Mouse (Mus musculus) left cerebral cortex, adult 11 months (tissue): ENCODE data around the gene Pdia5.

Source experiments
- DNase-seq: peaks from one replicate; pipeline ENCODE4 v3.0.0; 2022; ENCODE audit warnings: low spot score

The Pdia5 gene

DNA sequence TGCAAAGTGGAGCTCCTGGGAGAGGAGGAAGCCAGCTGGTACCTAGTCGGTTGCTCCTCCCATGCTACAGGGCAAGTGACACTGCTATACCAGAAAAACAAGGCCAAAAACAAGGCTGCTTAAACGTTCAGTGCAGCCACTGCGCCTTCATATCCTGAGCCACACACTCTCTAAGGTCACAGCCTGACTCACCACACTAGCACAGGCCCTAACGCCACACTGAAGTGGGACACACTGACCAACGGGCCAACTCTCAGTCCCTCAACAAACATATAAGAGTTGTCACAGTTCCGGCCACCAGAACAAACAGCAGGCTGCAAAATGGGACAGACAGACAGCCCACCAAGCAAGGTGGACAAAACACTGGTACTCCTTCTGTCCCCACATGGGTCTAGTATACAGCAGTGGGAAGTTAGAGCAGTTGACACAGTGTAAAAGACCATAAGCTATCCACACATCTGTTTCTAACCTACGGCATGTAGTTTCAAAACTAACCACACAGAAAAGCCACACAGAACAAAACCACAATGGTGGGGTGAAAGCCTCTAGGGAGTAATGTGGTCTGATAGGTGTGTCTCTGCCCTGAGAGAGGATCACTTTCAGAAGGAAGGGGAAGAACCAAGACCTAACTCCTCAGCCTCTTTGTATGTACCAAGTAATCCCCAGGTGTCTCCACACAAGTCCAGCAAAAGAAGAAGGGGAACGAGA, 6.0 kb downstream of the Pdia5 start:
- no peak for DNase-seq

DNA sequence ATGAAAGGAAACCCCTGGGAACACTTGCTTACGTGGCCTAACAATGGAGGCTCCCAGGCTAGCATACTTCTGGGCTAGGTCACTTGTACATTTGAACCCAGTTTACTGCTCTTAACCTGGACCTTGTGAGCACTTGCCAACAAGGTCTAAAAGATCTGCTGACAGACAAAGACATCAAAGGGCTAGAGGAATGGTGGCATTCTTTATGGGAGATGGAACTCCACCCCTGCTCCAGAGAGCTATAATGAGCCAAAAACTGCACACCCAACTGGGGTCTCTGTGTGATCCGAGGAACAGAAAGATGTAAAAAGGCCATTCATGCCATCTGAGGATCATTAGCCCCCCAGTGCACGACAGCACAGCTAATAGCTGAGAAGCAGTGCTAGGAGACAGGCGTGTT, 6.6 kb downstream of the Pdia5 start:
- DNase-seq: no peak

DNA sequence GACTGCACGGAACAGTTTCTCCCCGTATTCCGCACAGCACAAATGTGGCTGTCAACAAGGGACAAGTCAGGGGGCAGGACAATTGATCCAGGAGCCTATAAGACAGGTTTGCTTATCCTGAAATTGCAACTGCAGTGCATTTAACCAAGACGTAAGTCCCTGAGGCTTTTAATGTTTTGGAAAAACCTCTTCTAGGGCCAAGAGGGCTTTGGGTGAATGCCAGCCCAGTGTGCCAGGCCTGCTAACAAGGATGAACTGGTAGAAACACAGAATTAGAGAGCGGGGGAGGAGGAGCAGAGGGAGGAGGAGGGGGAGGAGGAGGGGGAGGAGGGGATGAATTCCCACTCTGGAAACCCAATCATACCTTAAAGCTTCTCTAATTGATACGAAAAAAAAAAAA, 11.4 kb downstream of the Pdia5 start:
- no peak for DNase-seq

DNA sequence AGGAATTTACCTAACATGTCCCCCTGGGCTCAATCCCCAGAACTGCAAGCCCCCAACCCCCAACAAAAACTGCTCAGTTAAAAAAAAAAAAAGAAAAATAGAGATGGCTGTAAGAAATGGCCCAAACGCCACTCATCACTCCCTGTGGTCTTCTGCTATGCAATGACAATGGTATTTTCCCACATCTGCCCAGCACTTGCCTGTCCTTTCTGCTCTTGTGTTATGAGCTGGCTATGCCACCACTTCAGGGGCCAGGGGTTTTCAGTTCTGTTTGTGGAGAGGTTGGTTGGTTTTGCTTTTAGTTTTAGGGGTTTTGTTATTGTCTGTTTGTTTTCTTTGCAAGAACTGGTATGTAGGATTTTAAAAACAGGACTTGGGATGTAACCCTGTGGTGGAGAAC, 13.4 kb downstream of the Pdia5 start:
- DNase-seq: no peak

DNA sequence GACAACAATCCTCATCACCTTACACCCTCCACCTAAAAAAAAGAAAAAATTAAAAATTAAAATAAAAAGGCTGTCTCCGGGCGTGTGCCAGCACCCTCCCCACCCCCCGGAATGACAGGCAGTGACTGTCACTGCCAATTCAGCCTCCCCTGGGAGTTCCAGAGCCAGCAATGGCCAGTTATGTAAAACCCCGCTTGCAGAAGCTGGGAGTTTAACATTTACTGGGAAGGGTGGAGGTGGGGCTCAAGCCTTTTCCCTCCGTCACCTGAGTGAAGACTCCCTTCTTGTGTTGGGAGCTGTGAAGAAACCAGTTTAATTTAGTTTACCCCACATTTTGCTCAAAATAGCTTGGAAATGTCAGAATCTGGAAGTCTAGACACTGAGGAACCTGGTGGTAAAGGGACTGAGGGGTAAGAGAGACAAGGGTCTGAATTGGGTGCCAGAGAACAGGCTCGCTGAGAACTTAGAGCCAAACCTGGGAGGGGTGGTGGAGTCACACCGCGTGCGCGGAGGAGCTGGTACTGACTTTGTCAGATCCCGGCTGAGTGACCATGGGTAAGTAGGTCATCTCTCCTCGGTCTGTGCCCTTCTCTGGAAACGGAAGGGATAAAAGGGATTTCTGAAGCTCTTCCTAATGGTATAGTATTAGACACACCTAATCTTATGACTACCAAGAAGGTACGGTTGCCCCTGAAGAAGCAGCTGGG, 18.0 kb downstream of the Pdia5 start:
- no peak for DNase-seq

DNA sequence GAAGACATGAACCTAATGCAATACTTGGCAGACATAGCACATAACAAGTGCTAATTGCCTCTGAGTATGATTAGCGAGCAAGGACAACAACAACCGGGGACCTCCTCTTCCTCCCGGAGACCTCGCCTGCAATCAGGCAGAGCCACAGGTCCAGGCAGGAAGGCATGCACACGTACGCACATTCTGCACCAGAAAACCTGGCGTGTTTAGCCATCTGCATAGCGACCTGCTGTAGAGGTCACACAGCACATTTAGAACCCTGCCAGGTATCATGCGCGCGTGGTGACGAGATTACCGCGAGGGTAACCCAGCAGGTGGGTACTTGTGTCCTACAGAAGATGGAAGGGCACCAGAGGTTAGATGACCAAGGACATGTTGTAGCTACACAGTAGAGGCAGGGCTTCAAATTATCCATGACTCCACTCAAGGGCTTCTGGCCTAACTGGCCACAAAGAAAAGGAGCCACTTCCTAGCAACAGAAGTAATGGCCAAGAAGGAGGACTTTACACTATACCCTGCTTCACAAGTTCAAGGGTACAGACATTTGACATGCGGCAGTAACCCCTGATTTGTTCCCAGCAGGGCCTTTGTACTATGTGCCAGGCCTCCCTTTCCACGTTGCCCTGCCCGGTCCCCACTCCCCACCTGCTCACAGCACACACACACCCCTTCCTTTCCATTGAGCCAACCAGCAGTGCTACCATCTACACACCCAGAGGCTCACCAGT, 18.7 kb downstream of the Pdia5 start:
- no peak for DNase-seq

DNA sequence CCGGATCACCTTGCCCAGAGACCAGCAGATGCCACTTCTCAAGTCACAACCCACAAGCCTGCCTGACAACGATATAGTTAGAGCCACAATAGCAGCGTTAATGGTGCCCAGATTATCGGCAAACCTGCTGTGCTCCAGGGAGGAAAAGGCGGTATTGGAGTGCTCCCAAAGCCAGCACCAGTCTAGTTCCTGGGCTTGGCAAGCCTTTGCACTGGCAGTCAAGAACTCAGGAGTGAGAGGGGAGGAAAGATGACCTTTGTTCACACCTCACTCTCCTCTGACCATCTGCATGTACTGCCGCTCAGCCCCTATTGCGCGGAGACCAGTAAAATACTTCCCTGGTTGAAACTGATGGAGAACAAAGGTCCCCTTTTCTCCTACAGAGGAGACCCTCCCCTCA, 19.7 kb downstream of the Pdia5 start:
- no peak for DNase-seq

DNA sequence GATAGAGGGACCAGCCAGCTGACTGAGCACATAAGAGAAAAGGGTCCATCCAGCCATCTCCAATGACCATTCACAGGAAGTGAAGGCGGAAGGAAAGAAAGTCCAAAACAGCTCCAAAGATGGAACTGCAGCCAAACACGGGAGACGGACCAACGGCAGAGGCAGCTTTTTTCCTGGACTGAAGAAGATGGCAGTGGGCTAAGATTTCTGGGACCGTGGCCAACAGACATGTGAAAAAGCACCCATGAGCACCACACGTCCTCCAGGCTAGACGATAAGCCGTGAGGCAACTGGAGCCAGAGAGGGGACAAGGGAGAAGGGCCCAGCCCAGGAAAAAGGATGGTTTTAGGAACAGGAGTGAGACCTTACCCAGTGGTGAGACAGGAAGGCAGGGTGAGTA, 20.6 kb downstream of the Pdia5 start:
- no peak for DNase-seq

DNA sequence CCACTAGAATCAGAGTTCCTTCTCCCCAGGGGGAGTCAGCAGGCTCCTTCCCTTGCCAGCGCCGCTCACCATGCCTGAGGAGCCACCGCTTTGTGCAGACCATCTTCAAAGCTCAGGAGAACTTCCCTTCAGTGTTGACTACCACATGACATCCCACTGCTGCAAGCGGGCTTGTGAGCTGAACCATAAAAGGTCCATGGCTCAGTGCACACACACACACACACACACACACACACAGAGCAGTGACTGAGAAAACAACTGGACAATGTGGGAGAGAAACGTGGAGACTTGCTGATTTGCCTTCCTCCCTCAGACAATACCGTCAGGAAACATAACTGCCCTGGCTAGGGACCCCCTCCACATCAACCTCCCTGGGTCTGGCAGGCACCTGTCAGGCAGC, 21.7 kb downstream of the Pdia5 start:
- DNase-seq: no peak

DNA sequence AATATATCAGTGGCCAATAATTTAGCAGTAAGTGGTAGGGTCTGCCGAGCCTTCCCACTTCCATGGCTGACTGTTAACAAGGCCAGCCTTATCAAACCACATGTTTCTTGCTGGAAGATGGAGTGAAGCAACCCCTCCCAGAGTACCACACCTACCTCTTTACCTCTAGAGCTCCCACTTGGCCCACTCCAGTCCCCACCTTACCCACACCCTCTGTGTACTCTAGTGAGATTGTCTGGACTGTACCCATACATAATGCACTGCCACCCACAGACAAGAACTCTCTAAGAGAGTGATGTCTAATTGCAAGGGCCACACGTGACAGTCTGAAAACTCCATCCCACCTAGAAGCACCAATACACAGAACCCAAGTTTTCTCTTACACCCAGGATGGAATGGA, 23.6 kb downstream of the Pdia5 start:
- DNase-seq: no peak

DNA sequence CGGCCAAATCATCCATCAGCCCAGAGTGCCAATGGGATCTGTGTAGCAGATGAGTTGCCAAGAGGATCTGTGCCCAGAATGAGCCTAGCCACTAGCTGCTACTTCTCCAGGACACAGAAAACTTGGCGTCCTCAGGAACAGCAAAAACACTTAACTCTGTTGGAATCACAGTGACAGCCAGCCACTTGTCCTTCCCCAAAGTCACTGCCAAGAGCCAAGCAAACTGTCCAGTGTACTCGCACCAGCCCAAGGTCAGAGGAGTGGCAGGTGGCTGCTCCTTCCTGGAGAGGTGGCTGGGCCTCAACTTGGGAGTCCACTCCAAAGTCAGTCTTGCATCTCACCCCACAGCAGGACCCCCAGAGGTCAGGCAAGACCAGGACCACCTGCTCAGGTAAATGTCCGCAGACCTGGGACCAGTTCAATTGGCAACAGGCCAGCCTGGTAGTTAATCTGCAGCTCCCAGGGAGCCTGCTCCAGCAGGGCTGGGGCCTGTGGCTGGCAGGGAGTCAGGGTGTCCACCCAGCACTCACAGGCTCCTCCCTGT, 24.8 kb downstream of the Pdia5 start:
- no peak for DNase-seq

DNA sequence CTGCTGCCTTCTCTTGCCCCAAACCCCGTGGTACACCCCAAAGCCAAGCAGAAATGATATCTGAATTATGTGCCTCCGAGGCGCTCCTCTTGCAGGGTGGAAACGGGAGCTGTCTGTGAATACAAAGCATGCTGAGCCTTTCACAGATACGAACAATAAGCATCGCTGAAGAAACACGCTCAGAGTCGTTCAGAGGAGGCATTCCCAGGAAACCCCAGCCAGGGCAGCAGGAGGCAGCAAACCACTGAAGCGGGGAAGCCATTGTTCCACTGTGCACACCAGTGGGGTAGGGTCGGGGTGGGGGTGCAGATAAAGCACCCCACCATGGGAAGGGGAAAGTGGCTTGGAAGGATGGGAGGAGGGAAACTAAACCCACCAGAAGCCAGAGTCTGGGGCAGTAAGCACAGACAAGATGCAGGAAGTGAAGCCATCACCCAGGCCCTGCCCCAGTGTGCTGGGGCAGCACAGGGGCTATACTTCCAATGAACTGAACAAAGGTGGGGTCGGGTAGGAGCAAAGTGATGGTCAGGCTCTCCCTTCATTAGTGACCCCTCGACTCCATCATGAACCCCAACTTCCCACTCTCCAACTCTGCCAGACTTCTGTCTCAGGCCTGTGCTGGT, 25.9 kb downstream of the Pdia5 start:
- DNase-seq: no peak

DNA sequence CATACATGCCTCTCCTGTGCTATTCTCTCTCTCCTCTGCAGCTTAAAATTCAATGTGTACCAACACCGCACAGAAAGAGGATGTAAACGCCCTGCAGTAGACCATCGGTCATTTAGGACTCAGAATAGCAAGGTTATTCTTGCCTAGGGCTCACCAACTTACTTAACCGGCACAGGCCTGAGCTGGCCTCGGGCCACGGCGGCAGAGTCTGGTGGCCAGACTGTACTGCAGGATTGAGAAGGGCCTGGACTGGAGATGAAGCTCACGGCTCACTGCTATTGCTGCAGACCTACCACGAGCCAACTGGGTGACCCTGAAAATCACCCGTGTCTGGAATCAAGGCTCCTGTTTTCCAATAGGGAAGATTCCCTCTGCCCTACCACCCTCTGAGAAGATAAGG, 27.0 kb downstream of the Pdia5 start:
- DNase-seq: no peak

DNA sequence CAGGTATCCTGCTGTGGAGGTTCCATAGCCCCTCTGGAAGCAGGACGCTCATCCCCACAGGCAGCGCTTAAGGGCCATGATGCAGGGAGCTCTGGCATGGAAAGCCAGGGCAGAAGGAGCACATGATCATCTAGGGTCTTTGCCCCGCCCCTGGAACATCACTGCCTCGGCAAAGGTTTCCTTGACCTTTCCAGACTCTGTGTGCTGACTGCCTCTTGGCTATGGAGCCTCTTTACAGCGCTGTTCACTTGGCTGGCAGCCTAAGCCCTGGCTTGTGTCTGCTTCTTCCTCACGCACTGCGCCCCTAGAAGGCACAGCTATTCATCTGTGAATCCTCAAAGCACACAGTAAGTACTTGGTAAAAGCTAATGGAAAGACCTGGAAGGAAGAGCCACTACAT, 27.7 kb downstream of the Pdia5 start:
- no peak for DNase-seq

DNA sequence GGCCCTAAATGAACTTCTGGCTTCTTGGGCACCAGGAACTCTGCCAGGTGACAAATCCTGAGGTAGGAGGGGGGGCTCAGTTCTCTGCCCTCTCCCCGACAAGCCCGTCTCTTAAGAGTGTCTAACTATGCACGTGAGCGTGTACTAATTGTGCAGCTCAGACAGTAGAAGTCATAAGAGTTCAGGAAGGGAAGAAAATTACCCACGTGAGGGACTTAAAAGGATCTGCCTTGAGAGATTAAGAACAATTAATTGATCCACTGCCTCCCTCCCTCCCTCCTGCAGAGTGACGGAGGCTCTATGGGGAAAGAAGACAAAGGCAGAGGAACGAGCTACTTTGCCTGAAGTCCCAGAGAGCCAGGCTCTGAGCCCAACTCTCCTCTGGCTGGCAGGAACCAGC, 31.1 kb downstream of the Pdia5 start:
- no peak for DNase-seq

DNA sequence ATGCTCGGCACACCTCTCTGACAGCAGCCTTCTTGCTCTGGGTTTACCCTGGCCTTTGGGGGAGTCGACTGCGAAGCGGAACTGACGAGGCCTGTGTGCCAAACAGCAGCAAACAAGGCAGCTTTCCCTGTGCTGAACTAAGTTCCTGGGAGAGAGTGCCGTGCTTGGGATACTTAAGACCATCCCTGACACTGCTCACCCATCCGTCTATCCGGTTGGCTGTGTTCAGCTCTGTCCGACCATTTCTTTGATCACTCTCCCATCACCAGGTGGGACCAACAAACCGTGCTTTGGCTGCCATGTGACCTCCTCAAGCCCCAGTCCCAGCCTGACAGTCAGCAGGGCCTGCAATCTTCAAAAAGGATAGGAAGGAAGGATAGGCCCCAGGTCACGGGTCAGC, 32.4 kb downstream of the Pdia5 start:
- DNase-seq: no peak

DNA sequence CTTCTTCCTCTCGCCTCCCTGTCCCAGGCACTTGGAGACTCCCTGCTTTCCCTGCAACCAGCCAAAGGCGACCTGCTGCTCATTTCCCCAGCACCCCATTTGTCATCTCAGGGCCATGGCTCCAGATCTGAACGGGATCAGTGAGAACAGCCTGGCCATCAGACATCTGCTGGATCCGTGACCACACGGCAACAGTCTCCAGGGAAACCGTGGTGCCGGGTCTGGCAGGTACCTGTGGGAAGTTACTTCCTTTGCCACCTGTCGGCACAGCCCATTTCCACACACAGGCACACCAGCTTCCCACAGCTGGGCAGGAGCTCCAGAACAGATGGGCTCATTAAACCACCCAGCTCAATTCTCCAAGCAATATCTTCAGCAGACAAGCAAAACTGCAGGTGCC, 33.2 kb downstream of the Pdia5 start:
- no peak for DNase-seq

DNA sequence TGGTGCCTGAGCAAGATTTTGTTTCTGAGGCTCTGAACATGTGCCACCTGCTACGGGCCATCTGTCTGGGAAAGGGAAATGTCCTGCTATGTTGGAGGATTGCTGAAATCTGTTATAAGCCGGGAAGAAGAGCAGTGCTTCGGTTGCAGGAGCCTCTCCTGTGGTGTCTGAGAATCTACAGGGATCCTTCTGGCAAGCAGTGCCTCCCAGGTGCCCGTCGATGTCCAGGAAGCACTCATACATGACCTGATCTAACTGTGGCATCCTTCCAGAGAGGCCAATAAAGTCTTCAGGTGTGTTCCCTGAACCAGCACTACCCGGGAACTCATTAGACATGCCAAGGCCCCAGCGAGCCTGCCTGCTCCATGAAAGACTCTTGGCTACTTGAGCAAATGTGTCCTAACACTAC, 33.7 kb downstream of the Pdia5 start:
- no peak for DNase-seq

DNA sequence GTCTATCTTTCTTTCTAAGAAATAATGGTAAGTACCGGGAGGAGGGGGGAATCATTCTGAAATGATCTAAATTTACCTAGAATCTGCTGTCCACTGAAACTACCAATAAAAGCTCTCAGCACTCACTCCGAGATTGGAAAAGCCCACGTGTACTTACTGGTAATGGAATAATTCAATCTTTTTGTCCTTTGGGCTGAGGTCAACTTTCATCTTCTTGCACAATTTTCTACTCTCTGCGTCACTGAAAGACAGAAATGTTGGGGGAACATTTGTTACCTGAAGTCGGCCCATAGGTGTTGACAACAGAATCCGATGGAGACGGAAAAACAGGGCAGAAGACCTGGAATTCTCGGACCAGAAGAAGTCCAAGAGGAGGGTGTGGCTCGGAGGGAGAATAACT, 34.4 kb downstream of the Pdia5 start:
- no peak for DNase-seq

DNA sequence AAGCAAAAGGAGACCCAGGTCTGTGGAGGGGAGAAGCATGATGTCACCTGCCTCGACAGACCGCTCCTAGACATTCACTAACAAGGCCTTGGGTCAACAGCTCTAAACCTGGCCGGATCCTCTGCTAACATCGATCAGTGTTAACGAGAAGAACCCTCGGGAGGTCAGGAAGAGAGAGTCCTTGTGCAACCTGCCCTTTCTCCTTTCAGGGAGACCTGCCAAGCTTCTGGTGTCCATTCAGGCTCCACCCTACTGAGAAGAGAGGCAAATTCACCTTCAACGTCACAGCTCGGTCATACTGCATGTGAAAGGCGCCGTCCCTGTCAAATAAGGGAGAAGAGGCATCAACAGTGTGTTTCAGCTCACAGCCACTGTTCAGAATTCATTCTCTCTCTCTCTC, 34.9 kb downstream of the Pdia5 start:
- DNase-seq: no peak

DNA sequence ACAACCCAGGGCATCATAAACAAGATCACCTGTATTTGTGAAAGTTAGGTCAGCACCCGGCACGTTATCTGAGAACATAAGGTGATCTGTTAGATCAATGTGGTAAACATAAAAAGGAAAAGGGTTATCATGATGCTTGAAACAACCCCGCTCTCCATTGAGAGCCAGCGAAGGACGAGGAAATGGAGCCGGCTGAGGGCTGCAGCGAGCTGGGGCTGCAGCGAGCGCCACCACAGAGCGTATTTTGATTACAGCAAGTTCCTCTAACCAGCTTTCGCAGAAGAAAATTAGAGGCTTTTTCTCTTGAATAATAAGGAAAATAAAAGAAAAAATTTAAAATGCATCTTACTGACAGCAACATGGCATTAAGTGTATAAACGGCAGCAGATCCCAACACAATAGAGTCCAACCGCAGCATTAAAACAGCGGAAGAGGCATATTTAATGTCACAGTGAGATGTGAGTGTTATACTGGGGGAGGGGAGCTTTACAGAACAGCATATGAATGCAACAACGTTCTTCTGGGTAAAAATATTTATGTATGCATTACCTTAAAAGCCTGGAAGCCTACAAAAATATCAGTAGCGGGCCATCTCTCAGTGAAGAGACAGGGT, 40.5 kb downstream of the Pdia5 start:
- DNase-seq: no peak

DNA sequence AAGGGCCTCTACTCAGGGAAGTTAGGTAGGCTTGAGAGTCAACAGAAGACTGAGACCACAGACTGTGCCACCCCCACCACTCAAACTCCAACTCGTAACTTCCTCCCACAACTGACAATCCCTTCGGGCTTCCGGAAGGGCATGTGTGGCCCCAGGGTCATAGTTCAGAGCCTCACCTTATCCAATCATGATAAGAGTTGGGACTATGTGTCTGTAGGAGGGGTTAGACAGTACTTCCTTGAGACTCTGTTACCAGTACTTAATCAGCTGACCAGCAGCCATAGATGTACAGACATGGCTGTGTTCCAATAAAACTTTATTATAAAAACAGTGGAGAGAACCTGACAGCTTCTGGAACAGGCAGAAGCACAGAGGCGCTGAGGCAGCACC, 48.7 kb downstream of the Pdia5 start:
- DNase-seq: no peak
